Mouse (Mus musculus) midbrain, embryonic 11.5 days (tissue): Measurements from ENCODE around the gene Mtfr1l. TPM values are rescaled to one million over a fixed set of nuclear protein-coding genes. Genes with fewer than 3 reads are reported as not detected.

Source experiments
- ATAC-seq: fragments of 200-750 bp; cut with Nextera tagmentation; 2 replicates; pipeline ENCODE4 v1.8.0; 2017; ENCODE audit warnings: moderate TSS enrichment, moderate library complexity; ENCODE audit not compliant: low FRiP score
- DNase-seq: peaks from one replicate; pipeline ENCODE4 v3.0.0; 2015; ENCODE audit warnings: low spot score; ENCODE audit errors: missing footprints
- H3K27ac ChIP-seq: fragments of 300-500 bp; sonication (generic); 2 replicates; pipeline ENCODE4 v1.5.1; 2014; ENCODE audit warnings: low read depth, low read length
- H3K27me3 ChIP-seq: fragments of 300-500 bp; sonication (generic); 2 replicates; pipeline ENCODE4 v1.6.1; 2014; ENCODE audit warnings: mild to moderate bottlenecking, low read length, moderate library complexity, mixed read lengths; ENCODE audit not compliant: control insufficient read depth, insufficient read depth
- H3K36me3 ChIP-seq: fragments of 300-500 bp; sonication (generic); 2 replicates; pipeline ENCODE4 v1.6.1; 2014; ENCODE audit warnings: mild to moderate bottlenecking, low read length, moderate library complexity, mixed read lengths; ENCODE audit not compliant: control insufficient read depth, insufficient read depth
- H3K4me1 ChIP-seq: fragments of 300-500 bp; sonication (generic); 2 replicates; pipeline ENCODE4 v1.6.1; 2014; ENCODE audit warnings: low read length; ENCODE audit not compliant: control insufficient read depth, insufficient read depth
- H3K4me2 ChIP-seq: fragments of 300-500 bp; sonication (generic); 2 replicates; pipeline ENCODE4 v1.6.1; 2014; ENCODE audit warnings: mild to moderate bottlenecking, moderate library complexity
- H3K4me3 ChIP-seq: fragments of 300-500 bp; sonication (generic); 2 replicates; pipeline ENCODE4 v1.5.1; 2014; ENCODE audit warnings: low read depth, low read length
- H3K9ac ChIP-seq: fragments of 300-500 bp; sonication (generic); 2 replicates; pipeline ENCODE4 v1.6.1; 2014; ENCODE audit warnings: low read length
- H3K9me3 ChIP-seq: fragments of 300-500 bp; sonication (generic); 2 replicates; pipeline ENCODE4 v1.6.1; 2016; ENCODE audit warnings: low read length; ENCODE audit not compliant: control insufficient read depth
- WGBS: fragments of 180-500 bp; shearing (Covaris S2); extraction: QIAGEN DNeasy Blood & Tissue Kit; methylation state at CpG from one replicate; pipeline ENCODE4 v1.1.7; 2014; 5-methylcytosine and 5-hydroxymethylcytosine counted together
- polyA plus RNA-seq: library from polyadenylated mRNA; unstranded; fragments of >200 nt; fragmentation: Nextera tagmentation; extraction: Ambion mirVana; gene quantifications from 2 replicates; pipeline ENCODE4 v1.2.1, GENCODE M21; 2014

Gene Mtfr1l
- polyA plus RNA-seq, 1 experiment from 2014 or later: 132 TPM

DNA sequence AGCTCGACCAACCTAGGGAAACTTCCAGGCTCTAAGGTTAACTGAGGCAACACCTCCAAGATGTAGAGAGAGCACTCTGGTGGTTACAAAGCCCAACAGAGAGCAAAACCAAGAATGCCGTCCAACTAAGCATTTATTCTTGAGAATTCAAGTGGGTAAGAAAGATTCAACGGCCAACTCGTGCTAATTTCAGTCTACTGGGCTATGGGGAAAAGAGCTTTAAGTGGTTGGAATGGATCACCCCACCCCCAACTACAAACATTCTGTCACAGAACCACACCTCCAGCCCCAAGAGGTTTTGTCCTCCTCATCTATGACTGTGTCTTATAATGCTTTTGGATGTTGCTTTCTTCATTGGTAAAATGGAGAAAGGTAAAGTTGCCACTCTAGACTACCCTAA is 2.3 kb downstream of the Mtfr1l start:
- Histone ChIP-seq H3K9ac (no peak overlapping the region), H3K4me1 (peaks cover 13% of the 10 kb centered on the region), H3K4me2 (no peak overlapping the region), H3K36me3 (peaks cover 18% of the 10 kb centered on the region), H3K27ac (no peak overlapping the region), H3K9me3 (no peaks in the 10 kb centered on the region), H3K27me3 (no peaks in the 10 kb centered on the region), H3K4me3 (no peak overlapping the region)
- WGBS: 83% methylated on average over 4 of the region's 4 CpGs
- DNase-seq (no peak), ATAC-seq (no peak)

DNA sequence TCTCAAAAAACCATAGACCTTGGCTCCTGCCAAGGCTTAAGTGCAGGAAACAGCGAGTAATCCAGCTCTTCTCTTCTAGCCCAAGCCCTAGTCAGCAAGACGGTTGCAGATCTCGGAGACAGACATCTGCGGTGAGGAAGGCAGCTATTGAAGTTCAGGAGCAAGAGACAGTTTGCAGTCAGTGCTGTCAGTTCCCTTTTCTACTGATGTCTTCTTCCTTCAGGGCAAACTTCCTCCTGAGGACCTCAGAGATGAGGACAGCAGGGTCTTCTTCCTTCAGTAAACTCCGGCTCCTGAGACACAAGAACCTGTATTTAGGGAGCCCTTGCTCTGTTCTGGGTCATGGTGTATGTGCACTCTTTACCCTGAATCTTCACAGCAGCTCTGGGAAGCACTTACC is 9.0 kb downstream of the Mtfr1l start:
- no peak overlapping the region for H3K9ac ChIP-seq
- ATAC-seq: no peak

DNA sequence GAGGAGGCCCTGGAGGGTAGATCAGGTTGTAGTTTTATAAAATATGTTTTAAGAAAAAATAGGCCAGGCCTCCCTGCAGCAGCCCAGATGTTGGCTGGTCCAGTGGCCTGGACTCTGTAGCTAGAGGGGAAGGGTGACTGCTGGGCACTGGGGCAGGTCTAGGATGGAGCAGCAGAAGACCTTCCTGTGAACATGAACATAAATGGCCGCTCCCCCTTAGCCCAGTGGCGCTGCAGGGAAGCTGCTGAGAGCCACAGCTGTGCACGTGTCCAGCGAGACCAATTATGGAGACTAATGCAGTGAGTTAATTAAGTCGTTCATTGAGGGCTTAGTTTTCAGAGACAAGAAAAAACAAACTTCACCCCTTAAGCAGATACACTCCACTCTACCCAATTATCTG is 9.4 kb downstream of the Mtfr1l start:
- no peaks in the 10 kb centered on the region for H3K27me3 ChIP-seq
- WGBS: 70% methylated on average over 5 of the region's 5 CpGs
- no peak overlapping the region for H3K9ac ChIP-seq
- H3K36me3 ChIP-seq: peaks cover 25% of the 10 kb centered on the region
- H3K9me3 ChIP-seq: no peaks in the 10 kb centered on the region
- no peak for DNase-seq
- no peak for ATAC-seq
- no peaks in the 10 kb centered on the region for H3K4me1 ChIP-seq
- no peak overlapping the region for H3K27ac ChIP-seq
- H3K4me2 ChIP-seq: no peak overlapping the region
- H3K4me3 ChIP-seq: no peak overlapping the region

More for the DNA sequence above, 9.0 kb downstream of the Mtfr1l start:
- WGBS: 82% methylated on average over 5 of the region's 5 CpGs
- Histone ChIP-seq H3K36me3 (peaks cover 27% of the 10 kb centered on the region), H3K4me1 (no peaks in the 10 kb centered on the region), H3K4me2 (no peak overlapping the region), H3K9me3 (no peaks in the 10 kb centered on the region), H3K4me3 (no peak overlapping the region), H3K27me3 (no peaks in the 10 kb centered on the region), H3K27ac (no peak overlapping the region)
- DNase-seq: no peak

DNA sequence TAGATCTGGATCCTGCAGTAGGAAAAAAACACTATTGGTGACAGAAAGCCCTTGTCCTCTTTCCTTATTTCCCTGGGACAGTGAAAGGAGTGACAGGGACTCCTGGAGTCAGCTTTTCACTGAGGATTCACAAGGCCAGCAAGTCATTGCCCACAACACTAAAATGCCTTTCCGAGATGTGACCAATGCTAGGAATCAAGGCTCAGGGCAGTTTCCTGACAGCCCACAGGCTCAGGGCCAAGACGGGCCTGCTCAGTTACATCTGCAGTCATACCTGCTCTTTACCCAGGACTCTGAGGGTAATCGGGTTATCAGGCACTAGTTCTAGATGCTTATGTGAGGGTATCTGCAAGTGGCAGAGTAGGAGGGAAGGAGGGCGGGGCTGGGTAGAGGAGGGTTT is 11.7 kb downstream of the Mtfr1l start:
- Histone ChIP-seq H3K9ac (no peak overlapping the region), H3K36me3 (peaks cover 10% of the 10 kb centered on the region), H3K4me3 (no peak overlapping the region), H3K4me2 (no peak overlapping the region), H3K27ac (no peak overlapping the region), H3K9me3 (no peaks in the 10 kb centered on the region), H3K27me3 (no peaks in the 10 kb centered on the region), H3K4me1 (no peaks in the 10 kb centered on the region)
- WGBS: 93% methylated on average over 4 of the region's 4 CpGs
- ATAC-seq: no peak
- DNase-seq: no peak

DNA sequence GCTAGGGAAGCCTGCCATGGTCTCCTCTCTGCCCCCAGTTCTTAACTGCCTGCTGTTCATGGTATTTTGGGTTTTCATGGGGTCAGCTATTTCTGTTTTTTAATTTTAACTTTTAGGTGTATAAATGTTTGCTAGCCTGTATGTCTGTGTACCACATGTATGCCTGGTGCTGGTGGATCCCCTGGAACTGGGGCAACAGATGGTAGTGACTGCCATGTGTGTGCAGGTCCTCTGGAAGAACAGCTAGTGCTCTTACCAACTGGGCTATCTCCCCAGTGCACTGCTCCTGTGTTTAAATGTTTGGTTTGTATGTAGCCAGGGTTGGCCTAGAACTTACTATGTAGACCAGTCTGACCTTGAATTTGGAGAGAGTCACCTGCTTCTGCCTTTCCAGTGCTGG is 15.9 kb downstream of the Mtfr1l start:
- no peak overlapping the region for H3K4me2 ChIP-seq
- H3K4me3 ChIP-seq: no peak overlapping the region
- H3K36me3 ChIP-seq: peaks cover 6% of the 10 kb centered on the region
- DNase-seq: no peak
- H3K27ac ChIP-seq: no peak overlapping the region
- no peaks in the 10 kb centered on the region for H3K4me1 ChIP-seq
- no peak overlapping the region for H3K9ac ChIP-seq
- H3K9me3 ChIP-seq: no peaks in the 10 kb centered on the region
- ATAC-seq: no peak
- no peaks in the 10 kb centered on the region for H3K27me3 ChIP-seq

DNA sequence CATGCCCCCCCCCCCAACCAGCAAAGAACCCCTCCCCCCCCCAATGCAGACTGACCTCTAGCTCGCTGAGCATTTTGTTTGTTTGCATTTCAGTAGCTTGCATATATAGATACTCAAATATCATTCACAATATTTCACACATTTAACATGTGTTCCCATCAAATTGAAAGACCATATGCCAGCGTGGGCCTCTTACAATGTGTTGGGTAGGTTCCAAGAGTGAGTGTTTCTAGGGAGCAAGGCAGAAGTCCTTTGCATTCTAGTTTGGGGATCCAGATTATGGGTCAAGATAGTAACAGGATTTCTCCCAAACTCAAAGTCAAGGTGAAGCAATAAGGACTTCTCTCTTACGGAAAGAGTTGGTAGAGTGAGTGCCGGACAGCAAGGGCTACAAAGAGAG is 16.6 kb downstream of the Mtfr1l start:
- WGBS: 93% methylated on average over 4 of the region's 4 CpGs
- DNase-seq (no peak), ATAC-seq (no peak)
- Histone ChIP-seq H3K4me3 (no peak overlapping the region), H3K36me3 (peaks cover 2% of the 10 kb centered on the region; the same call in 1 of the 2 replicates), H3K4me1 (no peaks in the 10 kb centered on the region), H3K4me2 (no peak overlapping the region), H3K27me3 (no peaks in the 10 kb centered on the region), H3K27ac (no peak overlapping the region), H3K9ac (no peak overlapping the region), H3K9me3 (no peaks in the 10 kb centered on the region)

DNA sequence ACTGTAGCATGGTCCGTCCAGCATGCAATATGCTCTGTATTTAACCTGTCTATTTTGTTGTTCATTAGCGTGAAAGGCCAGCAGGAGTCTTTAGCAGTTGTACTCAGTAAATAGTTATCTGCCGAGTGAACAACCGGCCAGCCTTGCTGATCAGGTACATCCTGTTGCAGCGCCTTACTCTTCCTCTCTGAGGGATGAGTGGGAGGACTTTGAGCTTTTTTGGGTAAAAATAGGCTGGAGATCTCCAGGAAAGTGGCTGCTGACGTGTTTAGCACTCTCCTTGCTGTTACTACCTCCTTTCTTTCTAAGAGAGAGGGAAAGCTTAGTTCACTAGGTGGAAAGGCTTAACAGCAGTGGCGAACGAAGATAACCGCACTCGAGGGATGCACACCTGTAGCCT is 17.5 kb downstream of the Mtfr1l start:
- WGBS: 95% methylated on average over 10 of the region's 10 CpGs
- Histone ChIP-seq H3K36me3 (peaks cover 2% of the 10 kb centered on the region; the same call in 1 of the 2 replicates), H3K27ac (no peak overlapping the region), H3K9ac (no peak overlapping the region), H3K27me3 (no peaks in the 10 kb centered on the region), H3K4me1 (peaks cover 1% of the 10 kb centered on the region), H3K4me2 (no peak overlapping the region), H3K4me3 (no peak overlapping the region), H3K9me3 (no peaks in the 10 kb centered on the region)
- no peak for ATAC-seq
- no peak for DNase-seq

DNA sequence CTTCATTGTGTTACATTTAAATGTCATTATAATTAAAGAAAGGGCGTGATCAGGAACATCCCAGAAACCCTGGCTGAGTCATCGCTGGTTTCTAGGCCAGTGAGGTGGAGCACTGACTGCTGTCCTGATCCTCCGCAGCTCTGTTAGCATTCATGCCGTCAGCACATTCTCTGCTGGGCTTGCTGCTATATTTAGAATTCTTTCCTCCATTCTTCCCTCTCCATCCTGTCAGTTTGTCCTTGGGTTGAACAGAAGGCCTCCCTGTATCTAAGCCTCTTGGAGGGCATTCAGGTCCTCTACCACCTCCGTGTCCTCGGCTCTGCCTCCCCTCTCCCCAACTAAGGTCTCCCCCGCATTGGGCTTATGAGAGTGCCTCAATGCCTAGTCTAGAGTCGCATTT is 18.2 kb downstream of the Mtfr1l start:
- Histone ChIP-seq H3K4me2 (no peak overlapping the region), H3K9me3 (no peaks in the 10 kb centered on the region), H3K4me1 (peaks cover 5% of the 10 kb centered on the region), H3K27ac (no peak overlapping the region), H3K27me3 (no peaks in the 10 kb centered on the region), H3K36me3 (0 out of 2 replicates have a peak, but pooled peaks cover 2% of the 10 kb centered on the region), H3K9ac (no peak overlapping the region), H3K4me3 (no peak overlapping the region)
- 77% methylated on average over 8 of the region's 8 CpGs for WGBS
- DNase-seq (no peak), ATAC-seq (no peak)

DNA sequence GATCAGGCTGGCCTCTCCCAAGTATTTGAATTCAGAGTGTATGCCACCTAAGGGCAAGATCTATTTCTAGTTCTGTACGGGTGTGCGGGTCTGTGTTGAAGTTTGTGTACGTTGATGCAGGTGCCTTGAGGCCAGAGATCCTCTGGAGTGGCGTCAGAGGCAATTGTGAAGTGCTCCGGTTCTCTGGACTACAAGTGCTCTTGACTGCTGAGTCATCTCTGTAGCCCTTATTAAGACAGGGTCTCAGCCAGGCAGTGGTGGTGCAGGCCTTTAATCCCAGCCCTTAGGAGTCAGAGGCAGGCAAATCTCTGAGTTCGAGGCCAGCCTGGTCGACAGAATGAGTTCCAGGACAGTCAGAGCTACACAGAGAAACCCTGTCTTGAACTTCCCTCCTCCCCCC is 19.6 kb downstream of the Mtfr1l start:
- Histone ChIP-seq H3K9ac (no peak overlapping the region), H3K4me3 (no peak overlapping the region), H3K4me2 (no peak overlapping the region), H3K27me3 (no peaks in the 10 kb centered on the region), H3K9me3 (no peaks in the 10 kb centered on the region), H3K4me1 (peaks cover 15% of the 10 kb centered on the region), H3K27ac (no peak overlapping the region), H3K36me3 (no peaks in the 10 kb centered on the region)
- peak; percentile 81 for DNase-seq
- ATAC-seq: no peak
- 85% methylated on average over 7 of the region's 7 CpGs for WGBS
